Mouse (Mus musculus) kidney, embryonic 14.5 days (tissue): Measurements from ENCODE around the gene Cfdp1. TPM values are rescaled to one million over a fixed set of nuclear protein-coding genes. Genes with fewer than 3 reads are reported as not detected.
A peak's percentile ranks its signal among the peaks of the same experiment; 100 is the strongest.

ENCODE experiments used
- ATAC-seq: fragments of 200-750 bp; cut with Nextera tagmentation; 2 replicates; pipeline ENCODE4 v1.8.0; 2017; ENCODE audit warnings: moderate number of reproducible peaks, mild to moderate bottlenecking, moderate TSS enrichment, moderate library complexity; ENCODE audit not compliant: low FRiP score, low TSS enrichment
- H3K27ac ChIP-seq: fragments of 300-500 bp; sonication (generic); 2 replicates; pipeline ENCODE4 v1.5.1; 2014; ENCODE audit warnings: low read depth, mild to moderate bottlenecking, low read length, moderate library complexity, mixed read lengths
- H3K27me3 ChIP-seq: fragments of 300-500 bp; sonication (generic); 2 replicates; pipeline ENCODE4 v1.6.1; 2014; ENCODE audit warnings: mild to moderate bottlenecking, low read length; ENCODE audit not compliant: control insufficient read depth, insufficient read depth
- H3K36me3 ChIP-seq: fragments of 300-500 bp; sonication (generic); 2 replicates; pipeline ENCODE4 v1.6.1; 2014; ENCODE audit warnings: low read length, mixed read lengths; ENCODE audit not compliant: control insufficient read depth, insufficient read depth
- H3K4me1 ChIP-seq: fragments of 300-500 bp; sonication (generic); 2 replicates; pipeline ENCODE4 v1.6.1; 2014; ENCODE audit warnings: low read length, mixed read lengths; ENCODE audit not compliant: control insufficient read depth, insufficient read depth
- H3K4me2 ChIP-seq: fragments of 300-500 bp; sonication (generic); replicated peaks from 2 replicates; pipeline ENCODE4 v1.6.1; 2014; ENCODE audit warnings: low read depth, mild to moderate bottlenecking, low read length
- H3K4me3 ChIP-seq: fragments of 300-500 bp; sonication (generic); 2 replicates; pipeline ENCODE4 v1.5.1; 2014; ENCODE audit warnings: mild to moderate bottlenecking, low read length
- H3K9ac ChIP-seq: fragments of 300-500 bp; sonication (generic); 2 replicates; pipeline ENCODE4 v1.6.1; 2014; ENCODE audit warnings: low read depth, mild to moderate bottlenecking, low read length, moderate library complexity
- H3K9me3 ChIP-seq: fragments of 300-500 bp; sonication (generic); 2 replicates; pipeline ENCODE4 v1.6.1; 2016; ENCODE audit warnings: low read length; ENCODE audit not compliant: control insufficient read depth
- WGBS: fragments of 180-500 bp; shearing (Covaris S2); extraction: QIAGEN DNeasy Blood & Tissue Kit; methylation state at CpG from one replicate; pipeline ENCODE4 v1.1.7; 2014; 5-methylcytosine and 5-hydroxymethylcytosine counted together
- polyA plus RNA-seq: library from polyadenylated mRNA; unstranded; fragments of >200 nt; fragmentation: Nextera tagmentation; extraction: Ambion mirVana; gene quantifications from 2 replicates; pipeline ENCODE4 v1.2.1, GENCODE M21; 2014

The Cfdp1 gene
- polyA plus RNA-seq, 1 experiment from 2014 or later = 221 TPM

DNA sequence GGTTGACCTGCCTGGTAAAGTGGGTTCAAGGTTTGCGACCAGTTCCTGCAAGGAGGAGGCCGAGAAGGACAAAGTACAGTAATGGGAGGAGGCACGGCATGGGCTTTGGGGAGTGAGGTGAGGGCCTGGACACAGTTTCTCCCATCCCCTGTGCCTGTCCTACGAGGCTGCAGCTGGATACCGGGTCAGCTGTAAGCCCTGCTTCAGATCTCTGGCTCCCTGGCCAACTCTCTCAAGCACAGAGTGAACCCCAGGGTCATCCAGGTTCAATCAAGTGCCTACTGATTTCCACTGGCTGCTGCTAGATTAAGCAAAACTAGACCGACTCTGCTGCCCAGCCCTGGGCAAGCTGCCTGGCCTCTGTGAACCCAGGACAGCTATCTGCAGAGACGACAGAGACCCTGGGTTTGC, 113.8 kb downstream of the Cfdp1 start:
- Histone ChIP-seq H3K27ac (no peak overlapping the region), H3K4me2 (no peak overlapping the region), H3K9ac (no peak overlapping the region; the same call in 1 of the 2 replicates), H3K4me1 (peaks cover 68% of the 10 kb centered on the region), H3K9me3 (no peaks in the 10 kb centered on the region), H3K27me3 (no peaks in the 10 kb centered on the region), H3K4me3 (no peak overlapping the region), H3K36me3 (peaks cover 3% of the 10 kb centered on the region; the same call in 1 of the 2 replicates)
- WGBS = 71% methylated on average over 7 of the region's 7 CpGs
- no peak for ATAC-seq

DNA sequence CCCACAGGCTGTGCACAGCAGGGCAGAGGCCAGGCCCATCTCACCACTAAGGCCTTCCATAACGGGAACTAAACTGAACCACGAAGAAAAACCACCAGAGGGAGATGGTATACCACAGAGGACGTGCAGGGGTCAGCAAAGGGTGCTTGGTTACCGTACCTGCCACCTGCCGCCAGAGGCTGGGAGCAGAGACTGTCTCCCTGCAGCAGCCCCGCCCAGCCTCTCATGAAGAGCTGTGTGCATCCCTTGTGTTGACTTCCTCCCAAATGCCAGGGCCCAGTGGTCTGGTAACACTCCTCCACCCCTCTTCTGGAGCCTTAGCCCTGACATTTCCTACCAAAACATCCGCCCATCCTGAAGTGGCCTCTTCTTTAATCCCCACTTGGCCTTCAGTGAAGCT, 114.5 kb downstream of the Cfdp1 start:
- no peaks in the 10 kb centered on the region for H3K9me3 ChIP-seq
- WGBS = 50% methylated on average over 7 of the region's 7 CpGs
- H3K36me3 ChIP-seq = peaks cover 3% of the 10 kb centered on the region; the same call in 1 of the 2 replicates
- H3K4me3 ChIP-seq = no peak overlapping the region
- peaks cover 71% of the 10 kb centered on the region for H3K4me1 ChIP-seq
- H3K27ac ChIP-seq = no peak overlapping the region
- H3K27me3 ChIP-seq = no peaks in the 10 kb centered on the region
- H3K4me2 ChIP-seq = no peak overlapping the region
- no peak for ATAC-seq
- no peak overlapping the region for H3K9ac ChIP-seq

DNA sequence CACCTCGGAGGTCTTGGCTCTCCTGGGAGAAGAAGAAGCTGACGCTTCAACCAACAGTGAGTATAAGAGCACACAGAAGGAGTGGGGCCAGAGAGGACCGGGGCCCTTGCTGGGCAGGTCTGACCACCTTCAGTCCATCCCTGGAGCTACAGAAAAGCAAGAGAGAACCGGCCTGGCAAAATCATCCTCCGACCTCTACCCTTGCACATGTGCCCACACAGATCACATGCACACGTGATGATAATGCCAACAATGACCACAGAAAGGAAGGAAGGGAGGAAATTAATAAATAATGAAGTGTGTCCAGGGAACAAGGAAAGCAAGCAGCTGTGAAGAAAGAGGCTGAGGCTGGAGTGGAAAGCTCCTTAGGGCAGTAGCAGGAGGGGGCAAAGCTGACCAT, 115.2 kb downstream of the Cfdp1 start:
- Histone ChIP-seq H3K4me3 (no peak overlapping the region), H3K4me1 (peaks cover 71% of the 10 kb centered on the region), H3K9ac (no peak overlapping the region), H3K9me3 (no peaks in the 10 kb centered on the region), H3K27me3 (no peaks in the 10 kb centered on the region), H3K4me2 (no peak overlapping the region), H3K27ac (no peak overlapping the region), H3K36me3 (peaks cover 3% of the 10 kb centered on the region; the same call in 1 of the 2 replicates)
- ATAC-seq = no peak
- WGBS = 61% methylated on average over 6 of the region's 6 CpGs

DNA sequence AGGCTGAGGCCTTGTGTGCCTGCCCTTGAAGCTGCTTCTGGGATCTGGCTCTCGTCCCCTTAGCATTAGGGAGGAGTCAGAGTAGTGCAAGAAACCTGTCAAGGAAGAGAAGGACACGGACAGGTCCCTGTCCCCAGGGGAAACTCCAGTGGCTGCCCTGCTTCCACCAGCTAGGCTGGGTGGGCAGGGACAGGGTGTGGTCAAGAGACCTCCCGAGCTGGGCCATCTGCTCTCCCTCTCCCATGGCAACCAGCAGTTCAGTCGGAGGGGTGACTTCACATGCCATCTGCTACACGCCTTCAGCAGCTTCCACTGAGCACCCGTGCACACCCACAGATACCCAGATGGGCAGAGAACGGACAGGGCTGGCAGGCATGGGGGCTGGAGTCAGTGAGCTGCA, 117.8 kb downstream of the Cfdp1 start:
- Histone ChIP-seq H3K4me2 (no peak overlapping the region), H3K4me1 (peaks cover 68% of the 10 kb centered on the region), H3K9ac (no peak overlapping the region), H3K27ac (peak overlapping the region; percentile 49; the same call in 1 of the 2 replicates), H3K9me3 (no peaks in the 10 kb centered on the region), H3K27me3 (no peaks in the 10 kb centered on the region), H3K36me3 (peaks cover 3% of the 10 kb centered on the region; the same call in 1 of the 2 replicates), H3K4me3 (no peak overlapping the region)
- 34% methylated on average over 7 of the region's 7 CpGs for WGBS
- no peak for ATAC-seq

DNA sequence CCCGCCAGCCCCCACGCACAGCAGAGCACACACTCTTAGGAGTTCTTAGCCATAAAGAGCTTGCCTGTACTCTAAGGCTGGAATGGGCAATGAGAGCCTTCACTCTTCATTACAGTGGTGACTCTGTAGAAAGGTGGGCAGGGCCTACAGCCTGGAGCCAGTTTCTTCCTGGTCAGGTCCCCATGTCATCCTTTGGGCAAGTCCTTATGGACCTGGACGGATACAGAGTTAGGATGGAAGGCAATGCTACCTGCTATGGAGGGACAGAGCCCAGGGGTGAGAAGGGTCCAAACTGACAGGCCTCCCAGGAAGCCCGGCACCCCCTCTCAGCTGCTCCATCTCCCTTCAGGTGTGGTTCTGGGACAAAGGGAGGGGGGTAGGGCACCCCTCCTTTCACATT, 118.3 kb downstream of the Cfdp1 start:
- Histone ChIP-seq H3K9me3 (no peaks in the 10 kb centered on the region), H3K27ac (peak overlapping the region; percentile 51; the same call in 1 of the 2 replicates), H3K4me1 (peaks cover 68% of the 10 kb centered on the region), H3K4me3 (no peak overlapping the region), H3K36me3 (peaks cover 3% of the 10 kb centered on the region; the same call in 1 of the 2 replicates), H3K27me3 (no peaks in the 10 kb centered on the region), H3K4me2 (no peak overlapping the region), H3K9ac (peak overlapping the region; percentile 23; the same call in 1 of the 2 replicates)
- 56% methylated on average over 4 of the region's 4 CpGs for WGBS
- ATAC-seq = no peak

DNA sequence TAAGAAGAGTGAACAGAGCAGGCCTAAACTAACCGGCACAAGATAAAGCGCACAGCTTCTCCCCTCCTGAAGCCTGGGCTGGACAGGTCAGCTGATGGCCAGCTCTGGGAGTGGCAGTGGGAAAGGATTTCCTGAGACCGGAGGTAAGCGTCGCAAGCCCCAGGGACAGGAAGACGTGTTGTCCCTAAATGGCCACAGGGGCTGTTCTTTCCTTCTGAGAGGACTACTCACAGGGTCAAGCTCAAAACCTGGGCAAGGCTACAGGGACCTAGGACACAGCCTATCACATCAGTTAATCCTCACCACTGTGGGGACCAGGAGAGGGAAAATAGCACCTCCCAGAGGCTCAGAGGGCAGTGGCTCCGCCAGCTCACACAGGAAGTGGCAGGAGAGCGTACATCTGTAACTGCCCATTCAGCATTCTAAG, 118.7 kb downstream of the Cfdp1 start:
- H3K9ac ChIP-seq = peak overlapping the region; percentile 28; the same call in 1 of the 2 replicates
- H3K36me3 ChIP-seq = peaks cover 3% of the 10 kb centered on the region; the same call in 1 of the 2 replicates
- H3K4me1 ChIP-seq = peaks cover 68% of the 10 kb centered on the region
- WGBS = 36% methylated on average over 8 of the region's 8 CpGs
- H3K27me3 ChIP-seq = no peaks in the 10 kb centered on the region
- no peak overlapping the region for H3K4me2 ChIP-seq
- H3K9me3 ChIP-seq = no peaks in the 10 kb centered on the region
- no peak for ATAC-seq
- peak overlapping the region; percentile 51 for H3K27ac ChIP-seq
- no peak overlapping the region for H3K4me3 ChIP-seq

DNA sequence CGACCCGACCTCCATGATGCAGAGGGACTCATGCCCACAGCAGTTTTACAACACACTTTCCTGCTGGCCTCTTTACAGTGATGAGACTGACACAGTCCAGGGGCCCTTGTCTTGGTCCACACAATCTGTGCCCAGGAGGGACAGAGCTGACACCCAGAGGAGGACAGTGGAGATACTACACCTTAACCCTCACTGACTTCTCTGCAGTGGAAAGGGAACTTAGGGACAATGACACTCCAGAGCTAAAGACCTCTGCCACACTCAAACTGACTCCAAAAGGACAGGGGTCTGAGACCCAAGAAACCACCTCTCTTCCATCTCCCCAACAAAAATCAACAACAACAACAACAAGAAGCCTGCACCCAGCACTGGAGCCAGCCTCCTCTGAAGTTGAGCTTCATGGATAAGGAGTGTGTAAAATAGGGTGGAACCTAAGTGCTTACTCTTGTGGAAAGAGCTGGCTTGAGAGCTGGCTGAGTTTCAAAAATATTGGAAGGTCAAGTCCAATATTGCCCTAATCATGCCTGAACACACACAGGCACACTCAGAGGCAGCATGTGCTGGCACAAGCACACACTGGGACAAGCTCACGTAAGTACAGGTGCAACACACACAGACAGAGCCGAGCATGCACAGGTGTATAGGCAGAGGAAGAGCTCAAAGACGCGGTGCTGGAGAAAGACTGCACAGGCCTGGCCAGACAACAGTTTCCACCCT, 119.7 kb downstream of the Cfdp1 start:
- Histone ChIP-seq H3K4me1 (peaks cover 70% of the 10 kb centered on the region), H3K36me3 (peaks cover 3% of the 10 kb centered on the region; the same call in 1 of the 2 replicates), H3K9ac (peak overlapping the region; percentile 28; the same call in 1 of the 2 replicates), H3K9me3 (no peaks in the 10 kb centered on the region), H3K27me3 (no peaks in the 10 kb centered on the region), H3K27ac (peak overlapping the region; percentile 51), H3K4me2 (peak overlapping the region; percentile 15), H3K4me3 (no peak overlapping the region)
- 46% methylated on average over 6 of the region's 6 CpGs for WGBS
- no peak for ATAC-seq

DNA sequence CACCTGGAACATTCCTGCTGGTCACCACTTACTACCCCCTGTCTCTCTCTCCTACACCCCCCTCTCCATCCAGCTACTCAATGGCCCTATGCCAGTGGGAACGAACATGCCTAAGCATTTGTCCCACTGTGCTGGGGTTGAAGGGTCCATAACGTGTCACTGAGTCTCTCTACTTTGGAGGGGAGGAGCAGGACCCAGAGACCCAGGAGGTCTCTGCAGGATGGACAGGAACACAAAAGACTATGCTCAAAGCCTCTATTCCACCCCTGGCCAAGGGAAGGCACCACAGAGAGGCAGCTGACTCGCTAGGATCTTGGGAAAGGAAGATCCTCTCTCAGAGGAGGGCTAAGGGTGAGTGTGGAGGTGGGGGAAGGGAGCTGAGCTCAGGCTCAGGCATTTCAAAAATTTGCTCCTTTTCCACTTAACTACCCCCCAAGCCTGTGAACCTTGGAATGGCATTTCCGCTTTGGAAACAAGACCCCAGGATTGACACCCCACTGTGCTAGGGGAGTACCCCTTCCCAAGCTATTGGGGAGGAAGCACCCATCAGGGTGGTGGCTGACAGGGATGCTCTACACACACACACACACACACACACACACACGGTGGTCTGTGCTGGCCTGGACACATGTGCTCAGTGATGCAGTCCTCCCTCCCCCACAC, 120.4 kb downstream of the Cfdp1 start:
- peak overlapping the region; percentile 51 for H3K27ac ChIP-seq
- 3% methylated on average over 5 of the region's 5 CpGs for WGBS
- no peak overlapping the region for H3K4me3 ChIP-seq
- peaks cover 3% of the 10 kb centered on the region; the same call in 1 of the 2 replicates for H3K36me3 ChIP-seq
- no peaks in the 10 kb centered on the region for H3K9me3 ChIP-seq
- peak; percentile 14 for ATAC-seq
- H3K27me3 ChIP-seq = no peaks in the 10 kb centered on the region
- peak overlapping the region; percentile 15; the same call in 1 of the 2 replicates for H3K4me2 ChIP-seq
- 0 out of 2 replicates have a peak overlapping the region, but pooled peaks have one; percentile 4 for H3K9ac ChIP-seq
- H3K4me1 ChIP-seq = peaks cover 76% of the 10 kb centered on the region
